Mouse (Mus musculus) c-Kit-positive CD71-positive TER-119-negative erythroid progenitor cells, embryonic 14.5 days (primary cell): ENCODE measurements around the gene Syngr3.
"Not testable (repeated sequence)": the region's sequence is repeated elsewhere in the genome, so short reads cannot be mapped to it uniquely, and the experiment has no call there.

Experiments used
- DNase-seq: peaks from one replicate; pipeline ENCODE4 v3.0.0-alpha.2; 2013; ENCODE audit warnings: low read depth

Gene Syngr3

GRCm38 (mm10) chr17:24676877-24677276 lies 12.9 kb downstream of the Syngr3 start:
- no peak for DNase-seq

- peak; percentile 72 for DNase-seq
Measured at GRCm38 (mm10) chr17:24676187-24676586, 13.6 kb downstream of the Syngr3 start.

GRCm38 (mm10) chr17:24674277-24674676 lies 15.5 kb downstream of the Syngr3 start:
- no peak for DNase-seq

- DNase-seq: no peak
Measured at GRCm38 (mm10) chr17:24672141-24672540, 17.6 kb downstream of the Syngr3 start.

- DNase-seq: no peak
Measured at GRCm38 (mm10) chr17:24671346-24671745, 18.4 kb downstream of the Syngr3 start.

- no peak for DNase-seq
Measured at GRCm38 (mm10) chr17:24670246-24670844, 19.4 kb downstream of the Syngr3 start.

GRCm38 (mm10) chr17:24669545-24670245 lies 20.1 kb downstream of the Syngr3 start, which contains the start of gene Zfp598:
Gene Zfp598, plus strand, starts transcription at chr17:24669687.
- peak; percentile 84 for DNase-seq

GRCm38 (mm10) chr17:24669214-24669544 lies 20.6 kb downstream of the Syngr3 start:
- not testable (repeated sequence) for DNase-seq

GRCm38 (mm10) chr17:24667416-24667815 lies 22.3 kb downstream of the Syngr3 start:
- no peak for DNase-seq

- not testable (repeated sequence) for DNase-seq
Measured at GRCm38 (mm10) chr17:24667011-24667410, 22.7 kb downstream of the Syngr3 start.

- no peak for DNase-seq
Measured at GRCm38 (mm10) chr17:24658017-24658758, 31.6 kb downstream of the Syngr3 start, which contains the start of gene Npw. Gene Npw, minus strand, starts transcription at chr17:24658457.

- no peak for DNase-seq
Measured at GRCm38 (mm10) chr17:24654969-24655368, 34.8 kb downstream of the Syngr3 start.

- DNase-seq: no peak
Measured at GRCm38 (mm10) chr17:24653967-24654710, 35.6 kb downstream of the Syngr3 start.

GRCm38 (mm10) chr17:24651835-24652234 lies 37.9 kb downstream of the Syngr3 start:
- DNase-seq: no peak

- DNase-seq: no peak
Measured at GRCm38 (mm10) chr17:24650766-24651165, 39.0 kb downstream of the Syngr3 start.

GRCm38 (mm10) chr17:24650070-24650616 lies 39.6 kb downstream of the Syngr3 start, which contains the start of gene Slc9a3r2:
Gene Slc9a3r2, minus strand, starts transcription at chr17:24650327.
- DNase-seq: no peak

GRCm38 (mm10) chr17:24649581-24650069 lies 40.1 kb downstream of the Syngr3 start:
- DNase-seq: no peak

GRCm38 (mm10) chr17:24648731-24649377 lies 40.9 kb downstream of the Syngr3 start:
- no peak for DNase-seq

- no peak for DNase-seq
Measured at GRCm38 (mm10) chr17:24647493-24647892, 42.3 kb downstream of the Syngr3 start.

- no peak for DNase-seq
Measured at GRCm38 (mm10) chr17:24646381-24646780, 43.4 kb downstream of the Syngr3 start.

- DNase-seq: no peak
Measured at GRCm38 (mm10) chr17:24645916-24646315, 43.8 kb downstream of the Syngr3 start.
